Mouse (Mus musculus) common myeloid progenitor, adult 5-6 weeks (primary cell): Measurements from ENCODE around the gene Rasgrf1. TPM values are rescaled to one million over a fixed set of nuclear protein-coding genes. Genes with fewer than 3 reads are reported as not detected.

ENCODE experiments used
- ATAC-seq: replicated peaks from 2 replicates; pipeline ENCODE4 v1.8.0; 2016; ENCODE audit warnings: low read depth, mild to moderate bottlenecking, moderate TSS enrichment, inconsistent platforms; ENCODE audit not compliant: poor library complexity, severe bottlenecking
- total RNA-seq: library from RNA; stranded (forward); fragments of 200-1000, 187-1606 nt; gene quantifications from 2 replicates; pipeline ENCODE4 v1.2.3, GENCODE M21; 2017

The Rasgrf1 gene
- total RNA-seq, 1 experiment from 2014 or later = not detected

GRCm38 (mm10) chr9:90027709-90028108 lies 118.0 kb downstream of the Rasgrf1 start:
- ATAC-seq = no peak

- ATAC-seq = peak; percentile 98
Measured at GRCm38 (mm10) chr9:90033922-90034321, 124.2 kb downstream of the Rasgrf1 start.

DNA sequence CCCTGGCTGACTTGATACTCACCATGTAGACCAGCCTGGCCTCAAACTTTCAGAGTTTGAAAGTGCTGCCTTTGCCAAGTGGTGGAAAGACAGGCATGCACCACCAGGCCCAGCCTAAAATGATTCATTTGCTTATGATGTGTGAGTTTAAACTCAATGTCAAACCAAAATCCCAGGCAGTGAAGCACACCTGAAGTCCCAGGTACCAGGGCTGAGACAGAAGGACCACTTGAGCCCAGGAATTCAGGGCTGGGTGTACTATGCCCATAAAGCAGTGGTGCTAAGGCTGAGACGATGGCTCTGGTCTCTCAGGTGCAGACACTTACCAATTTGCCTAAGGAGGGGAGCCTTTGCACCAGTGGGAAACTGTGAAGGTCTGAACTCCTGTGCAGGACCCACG lies 125.5 kb downstream of the Rasgrf1 start:
- no peak for ATAC-seq

DNA sequence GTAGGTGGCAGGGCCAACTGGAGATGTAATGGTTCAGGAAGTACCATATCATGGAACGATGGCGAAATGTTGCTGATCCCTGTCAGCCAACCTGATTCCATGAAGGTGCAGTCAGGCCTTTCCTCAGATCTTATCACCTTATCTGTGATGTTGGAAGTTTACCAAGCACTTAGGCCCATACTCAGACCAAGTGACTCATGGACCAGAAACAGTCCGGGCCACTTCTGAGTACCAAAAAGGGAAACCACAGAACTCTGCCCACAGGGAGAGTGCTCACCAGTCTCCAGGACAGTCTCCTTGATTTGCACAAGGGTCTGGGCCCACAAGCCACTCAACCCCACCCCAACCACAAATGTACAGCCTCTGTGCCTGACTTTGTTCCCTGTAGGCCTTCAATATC lies 126.1 kb downstream of the Rasgrf1 start:
- peak; percentile 27; the same call in 1 of the 2 replicates for ATAC-seq

GRCm38 (mm10) chr9:90036313-90036712 lies 126.6 kb downstream of the Rasgrf1 start:
- no peak for ATAC-seq

GRCm38 (mm10) chr9:90038535-90038934 lies 128.8 kb downstream of the Rasgrf1 start:
- ATAC-seq = no peak

GRCm38 (mm10) chr9:90040916-90041315 lies 131.2 kb downstream of the Rasgrf1 start:
- ATAC-seq = no peak

GRCm38 (mm10) chr9:90041556-90041955 lies 131.8 kb downstream of the Rasgrf1 start:
- ATAC-seq = no peak

DNA sequence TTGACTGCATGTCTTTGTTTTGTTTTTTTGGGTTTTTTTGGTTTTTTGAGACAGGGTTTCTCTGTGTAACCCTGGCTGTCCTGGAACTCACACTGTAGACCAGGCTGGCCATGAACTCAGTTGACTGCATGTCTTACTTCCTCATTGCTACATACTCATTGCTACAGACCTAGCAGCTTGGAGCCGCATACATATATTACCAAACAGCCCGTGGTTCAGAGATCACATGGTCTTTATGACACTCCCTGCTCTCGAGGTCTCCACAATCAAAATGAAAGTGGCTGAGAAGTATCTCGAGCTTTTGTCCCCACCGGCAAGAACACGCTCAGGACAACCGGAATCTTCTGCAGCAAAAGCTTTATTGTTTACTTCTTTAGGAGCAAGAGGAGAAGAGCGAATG lies 133.2 kb downstream of the Rasgrf1 start:
- ATAC-seq = peak; percentile 99

- ATAC-seq = no peak
Measured at GRCm38 (mm10) chr9:90045191-90045590, 135.5 kb downstream of the Rasgrf1 start.

- no peak for ATAC-seq
Measured at GRCm38 (mm10) chr9:90047937-90048627, 138.4 kb downstream of the Rasgrf1 start.

DNA sequence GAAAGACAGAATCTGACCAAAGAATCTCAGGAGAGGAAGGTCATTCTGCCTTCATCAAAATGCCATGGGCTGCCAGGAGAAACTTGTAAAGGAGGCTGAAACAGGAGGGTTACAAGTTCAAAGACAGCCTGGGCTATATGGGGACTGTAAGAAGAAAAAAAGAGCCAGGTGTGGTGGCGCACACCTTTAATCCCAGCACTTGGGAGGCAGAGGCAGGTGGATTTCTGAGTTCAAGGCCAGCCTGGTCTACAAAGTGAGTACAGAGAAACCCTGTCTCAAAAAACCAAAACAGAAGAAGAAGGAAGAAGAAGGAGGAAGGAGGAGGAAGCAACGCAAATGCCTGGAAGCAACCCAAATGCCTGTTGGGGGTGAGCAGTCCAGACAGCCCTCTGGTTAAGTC lies 144.1 kb downstream of the Rasgrf1 start, which contains the start of gene Ctsh:
Gene Ctsh (plus strand): TSS at position 301 of the 400 bp plus-strand sequence.
- ATAC-seq = no peak

- peak; percentile 99 for ATAC-seq
Measured at GRCm38 (mm10) chr9:90054371-90055145, 144.8 kb downstream of the Rasgrf1 start.

DNA sequence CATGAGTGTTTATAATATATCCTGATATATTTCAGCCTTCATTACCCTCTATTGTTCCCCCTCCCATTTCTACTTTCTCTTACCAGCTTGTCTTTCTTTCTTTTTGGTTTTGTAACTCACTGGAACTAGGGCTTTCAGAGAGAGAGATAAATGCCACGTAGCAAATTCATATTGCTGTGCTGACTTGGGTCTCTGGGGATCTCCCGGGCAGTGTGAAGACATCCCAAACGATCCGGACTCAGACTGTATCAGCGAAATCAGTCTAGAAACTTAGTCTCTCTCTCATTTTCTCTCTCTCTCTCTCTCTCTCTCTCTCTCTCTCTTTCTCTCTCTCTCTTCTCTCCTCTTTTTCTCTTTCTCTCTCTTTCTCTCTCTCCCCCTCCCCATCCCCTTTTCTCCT lies 145.7 kb downstream of the Rasgrf1 start:
- ATAC-seq = no peak

GRCm38 (mm10) chr9:90055911-90056310 lies 146.2 kb downstream of the Rasgrf1 start:
- no peak for ATAC-seq

- ATAC-seq = no peak
Measured at GRCm38 (mm10) chr9:90056716-90057115, 147.0 kb downstream of the Rasgrf1 start.

DNA sequence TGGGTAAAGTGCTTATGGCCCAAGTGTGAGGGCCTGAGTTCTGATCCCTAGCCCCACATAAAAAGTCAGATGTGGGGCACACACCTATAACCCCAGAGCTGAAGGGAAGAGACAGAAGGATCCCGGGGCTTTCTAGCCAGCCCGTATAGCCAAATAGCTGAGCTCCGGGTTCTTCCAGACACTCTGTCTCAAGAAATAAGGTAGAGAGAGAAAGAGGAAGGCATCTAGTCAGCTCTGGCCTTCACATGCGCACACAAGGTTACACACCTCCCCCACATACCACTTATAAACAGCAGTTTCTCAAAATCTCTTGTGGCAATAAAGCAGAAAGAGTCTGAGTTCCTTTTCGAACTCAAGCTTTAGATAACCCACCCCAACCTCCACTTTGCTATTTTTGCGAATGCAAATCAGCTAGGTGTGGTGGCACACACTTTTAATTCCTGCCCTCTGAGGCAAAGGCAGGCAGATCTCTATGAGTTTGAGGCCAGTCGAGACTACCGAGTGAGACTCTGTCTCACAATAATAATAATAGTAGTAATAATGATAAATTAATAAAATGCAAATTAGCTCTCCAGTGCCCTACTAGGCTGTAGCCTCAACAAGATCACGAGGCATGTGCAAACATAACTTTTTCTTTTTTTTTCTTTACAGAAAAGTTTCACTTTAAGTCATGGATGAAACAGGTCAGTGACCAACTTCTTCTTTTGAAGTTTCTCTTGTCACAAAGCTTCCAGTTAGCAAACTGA lies 150.3 kb downstream of the Rasgrf1 start:
- peak; percentile 67 for ATAC-seq

DNA sequence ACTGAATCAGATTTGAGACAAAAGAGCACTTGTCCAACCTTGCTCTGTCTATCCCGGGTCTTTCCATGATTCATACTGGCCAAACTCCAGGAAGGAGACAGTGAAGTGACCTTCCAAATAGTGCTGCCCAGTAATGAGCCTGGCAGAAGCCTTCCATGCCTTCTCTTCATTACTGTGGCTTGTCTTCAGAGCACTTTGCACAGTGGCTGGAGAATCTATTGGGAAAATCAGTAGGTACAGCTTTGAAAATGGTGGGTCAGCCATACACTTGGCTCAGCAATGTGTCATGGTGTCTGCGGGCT lies 150.8 kb downstream of the Rasgrf1 start:
- no peak for ATAC-seq

GRCm38 (mm10) chr9:90060932-90061331 lies 151.2 kb downstream of the Rasgrf1 start:
- peak; percentile 63 for ATAC-seq

- peak; percentile 45 for ATAC-seq
Measured at GRCm38 (mm10) chr9:90067341-90067740, 157.6 kb downstream of the Rasgrf1 start.

DNA sequence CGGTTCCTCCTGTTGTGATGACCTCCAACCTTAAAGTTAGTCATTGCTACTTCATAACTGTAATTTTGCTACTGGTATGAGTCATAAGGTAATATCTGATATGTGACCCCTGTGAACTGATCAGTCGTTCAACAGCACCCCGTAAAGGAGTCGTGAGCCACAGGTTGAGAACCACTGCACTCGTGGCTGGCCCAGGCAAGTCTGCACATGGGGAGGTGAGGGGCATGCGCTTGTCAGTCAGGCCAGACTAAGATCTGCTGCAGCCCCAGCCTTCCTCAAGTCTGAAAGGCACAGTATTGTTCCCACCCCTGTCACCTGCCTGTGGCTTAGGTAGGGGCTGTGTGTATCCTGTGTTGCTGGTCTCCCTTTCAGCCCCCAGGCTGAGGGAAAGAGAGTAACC lies 159.1 kb downstream of the Rasgrf1 start:
- no peak for ATAC-seq
